Mouse (Mus musculus): ENCODE data around the gene Mrvi1.

DNA sequence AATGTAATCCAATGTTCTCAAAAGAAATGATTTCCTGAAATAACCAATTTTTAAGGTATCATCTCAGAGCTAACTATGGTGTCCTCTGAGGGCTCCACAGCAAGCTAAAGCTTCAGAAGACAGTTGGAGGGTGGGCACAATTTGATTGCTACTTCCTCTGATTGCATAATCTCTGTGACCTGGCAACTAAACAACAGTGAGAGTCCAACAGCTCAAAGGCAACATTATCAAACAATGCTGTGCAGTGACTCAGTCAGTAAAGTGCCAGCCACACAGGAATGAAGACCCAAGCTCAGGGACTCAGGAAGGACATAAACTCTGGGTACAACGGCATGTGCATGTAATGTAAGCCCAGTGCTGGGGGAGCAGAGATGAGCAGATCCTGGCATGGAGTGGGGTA is 149.2 kb downstream of the Mrvi1 start:
- TF ChIP-seq CTCF (IDR thresholded peaks at IDR 0.05; ENCODE audit: insufficient read depth, low read depth, low read length), result no peak
- no peak for TF ChIP-seq POLR2A (IDR thresholded peaks at IDR 0.05; ENCODE audit: insufficient read depth, low read depth, low read length)

Data from olfactory bulb, adult 2 months (tissue).